Mouse (Mus musculus): ENCODE measurements around the gene Cdk11b.

DNA sequence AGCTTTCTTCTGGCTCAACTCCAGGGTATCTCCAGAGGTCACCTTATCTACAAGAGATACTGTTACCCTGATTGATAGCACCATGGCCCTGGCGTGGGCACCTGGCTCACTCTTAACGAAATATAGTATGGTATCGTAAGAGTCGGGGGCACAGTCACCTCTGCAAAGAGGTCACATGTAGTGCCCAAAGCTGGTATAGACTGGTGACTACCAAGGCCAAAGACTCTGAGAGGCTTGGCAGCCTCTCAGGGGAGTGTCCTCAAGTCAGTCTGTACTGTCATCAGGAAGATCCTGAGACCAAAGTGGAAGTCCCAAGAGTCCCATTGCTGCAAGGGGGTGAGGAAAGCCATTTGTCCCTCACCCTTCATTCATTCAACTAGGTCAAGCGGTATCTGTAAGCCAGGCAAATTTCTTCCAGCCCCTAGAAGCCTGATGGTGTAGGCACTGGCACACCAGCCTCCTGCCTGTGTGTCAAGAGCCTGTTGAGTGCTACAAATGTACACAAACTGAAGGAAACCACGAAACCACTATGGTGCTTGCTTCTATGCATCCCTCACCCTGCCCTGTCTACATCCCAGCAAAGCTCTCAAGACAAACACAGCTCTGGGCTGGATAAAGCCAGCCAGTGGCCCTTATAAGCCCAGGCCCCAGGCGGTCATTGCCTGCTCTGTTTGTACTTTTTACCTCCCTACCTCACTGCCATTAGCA, 33.5 kb upstream of the Cdk11b start:
- no peak for TF ChIP-seq CTCF (IDR thresholded peaks at IDR 0.05; ENCODE audit: low read depth)
- TF ChIP-seq EP300 (IDR thresholded peaks at IDR 0.05; ENCODE audit: low read depth), result no peak

Measured in liver, postnatal 0 days (tissue).